Mouse (Mus musculus) hindbrain, embryonic 16.5 days (tissue): ENCODE results near the gene Tnxb. TPM values are rescaled to one million over a fixed set of nuclear protein-coding genes. Genes with fewer than 3 reads are reported as not detected.
A peak's percentile ranks its signal among the peaks of the same experiment; 100 is the strongest.

Source experiments
- ATAC-seq: fragments of 200-750 bp; cut with Nextera tagmentation; 2 replicates; pipeline ENCODE4 v1.8.0; 2017; ENCODE audit warnings: moderate TSS enrichment, moderate library complexity
- H3K27ac ChIP-seq: fragments of 300-500 bp; sonication (generic); 2 replicates; pipeline ENCODE4 v1.5.1; 2014; ENCODE audit warnings: low read depth, mild to moderate bottlenecking, control low read depth, low read length, moderate library complexity
- H3K27me3 ChIP-seq: fragments of 300-500 bp; sonication (generic); replicated peaks from 2 replicates; pipeline ENCODE4 v1.6.1; 2014; ENCODE audit warnings: low read length; ENCODE audit not compliant: control insufficient read depth, insufficient read depth
- H3K36me3 ChIP-seq: fragments of 300-500 bp; sonication (generic); 2 replicates; pipeline ENCODE4 v1.6.1; 2014; ENCODE audit warnings: mild to moderate bottlenecking, low read length, moderate library complexity, mixed read lengths; ENCODE audit not compliant: control insufficient read depth, insufficient read depth
- H3K4me1 ChIP-seq: fragments of 300-500 bp; sonication (generic); 2 replicates; pipeline ENCODE4 v1.6.1; 2014; ENCODE audit warnings: low read depth, low read length; ENCODE audit not compliant: control insufficient read depth, insufficient read depth
- H3K4me2 ChIP-seq: fragments of 300-500 bp; sonication (generic); 2 replicates; pipeline ENCODE4 v1.6.1; 2014; ENCODE audit warnings: mild to moderate bottlenecking, low read length, control low read depth, moderate library complexity
- H3K4me3 ChIP-seq: fragments of 300-500 bp; sonication (generic); 2 replicates; pipeline ENCODE4 v1.5.1; 2014; ENCODE audit warnings: mild to moderate bottlenecking, low read length, control low read depth, moderate library complexity
- H3K9ac ChIP-seq: fragments of 300-500 bp; sonication (generic); 2 replicates; pipeline ENCODE4 v1.6.1; 2014; ENCODE audit warnings: low read depth, mild to moderate bottlenecking, control low read depth, low read length, moderate library complexity
- H3K9me3 ChIP-seq: fragments of 300-500 bp; sonication (generic); 2 replicates; pipeline ENCODE4 v1.6.1; 2014; ENCODE audit warnings: mild to moderate bottlenecking, low read length, moderate library complexity; ENCODE audit not compliant: control insufficient read depth
- WGBS: fragments of 180-500 bp; shearing (Covaris S2); extraction: QIAGEN DNeasy Blood & Tissue Kit; methylation state at CpG from one replicate; pipeline ENCODE4 v1.1.7; 2014; 5-methylcytosine and 5-hydroxymethylcytosine counted together
- polyA plus RNA-seq: library from polyadenylated mRNA; unstranded; fragments of >200 nt; fragmentation: Nextera tagmentation; extraction: Ambion mirVana; gene quantifications from 2 replicates; pipeline ENCODE4 v1.2.1, GENCODE M21; 2015

Gene Tnxb
- polyA plus RNA-seq, 1 experiment from 2014 or later, result 0.30 TPM

GRCm38 (mm10) chr17:34639461-34640255 is 30.7 kb upstream of the Tnxb start:
- Histone ChIP-seq H3K36me3 (no peaks in the 10 kb centered on the region), H3K4me1 (peaks cover 2% of the 10 kb centered on the region; the same call in 1 of the 2 replicates), H3K4me3 (no peak overlapping the region), H3K9me3 (no peaks in the 10 kb centered on the region), H3K4me2 (no peak overlapping the region), H3K9ac (no peak overlapping the region), H3K27ac (no peak overlapping the region), H3K27me3 (no peaks in the 10 kb centered on the region)
- 84% methylated on average over 7 of the region's 7 CpGs for WGBS
- no peak for ATAC-seq

GRCm38 (mm10) chr17:34640778-34641601 is 29.3 kb upstream of the Tnxb start:
- Histone ChIP-seq H3K4me3 (no peak overlapping the region), H3K9me3 (no peaks in the 10 kb centered on the region), H3K36me3 (no peaks in the 10 kb centered on the region), H3K4me2 (0 out of 2 replicates have a peak overlapping the region, but pooled peaks have one; percentile 0), H3K27ac (peak overlapping the region; percentile 65), H3K4me1 (peaks cover 13% of the 10 kb centered on the region), H3K9ac (peak overlapping the region; percentile 46), H3K27me3 (no peaks in the 10 kb centered on the region)
- 0 out of 2 replicates have a peak, but pooled peaks have one; percentile 27 for ATAC-seq
- WGBS, result 12% methylated on average over 11 of the region's 11 CpGs

DNA sequence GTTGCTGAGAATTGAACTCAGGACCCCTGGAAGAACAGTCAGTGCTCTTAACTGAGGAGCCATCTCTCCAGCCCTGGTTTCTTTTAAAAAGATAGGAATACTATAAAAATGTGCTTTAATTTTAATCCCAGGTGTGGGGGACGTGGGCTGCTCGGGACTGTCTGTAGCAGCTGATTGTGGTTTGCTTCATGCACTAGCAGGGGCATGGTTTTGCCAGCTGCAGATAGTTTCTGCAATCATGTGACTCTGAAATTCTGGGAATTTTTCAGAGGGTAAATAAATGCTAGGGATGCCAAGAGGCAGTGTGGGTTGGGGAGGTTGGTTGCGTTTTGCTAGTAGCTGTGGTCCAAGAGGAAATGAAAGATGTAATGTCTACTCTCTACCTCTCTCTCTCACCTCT is 28.4 kb upstream of the Tnxb start:
- Histone ChIP-seq H3K4me2 (no peak overlapping the region), H3K27ac (no peak overlapping the region), H3K9me3 (no peaks in the 10 kb centered on the region), H3K9ac (no peak overlapping the region), H3K27me3 (no peaks in the 10 kb centered on the region), H3K4me3 (no peak overlapping the region), H3K36me3 (no peaks in the 10 kb centered on the region), H3K4me1 (peaks cover 19% of the 10 kb centered on the region)
- WGBS, result 79% methylated on average over 3 of the region's 3 CpGs
- no peak for ATAC-seq

- Histone ChIP-seq H3K4me3 (no peak overlapping the region), H3K4me2 (no peak overlapping the region), H3K4me1 (peaks cover 28% of the 10 kb centered on the region), H3K9me3 (no peaks in the 10 kb centered on the region), H3K9ac (no peak overlapping the region), H3K27me3 (no peaks in the 10 kb centered on the region), H3K27ac (no peak overlapping the region), H3K36me3 (no peaks in the 10 kb centered on the region)
- WGBS, result 94% methylated on average over 4 of the region's 4 CpGs
- ATAC-seq, result no peak
Measured at GRCm38 (mm10) chr17:34643379-34643778, 27.0 kb upstream of the Tnxb start.

DNA sequence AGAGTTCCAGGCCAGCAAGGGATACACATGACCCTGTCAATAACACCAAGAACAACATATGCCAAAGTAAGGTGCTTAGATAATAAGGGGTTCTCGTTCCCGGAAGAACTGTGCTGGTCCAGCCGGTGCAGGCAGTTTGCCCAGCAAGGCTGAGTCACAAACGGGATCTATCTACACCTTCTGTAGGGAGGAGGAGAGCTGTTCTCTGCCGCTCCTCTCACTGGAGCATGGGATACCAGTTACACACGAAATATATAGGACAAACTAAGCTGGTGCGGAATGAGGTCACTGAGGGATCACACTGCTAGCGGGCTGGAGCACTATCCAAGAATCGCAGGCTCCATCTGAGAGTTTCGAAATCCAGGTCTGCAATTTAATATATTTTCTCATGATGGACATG is 26.4 kb upstream of the Tnxb start:
- no peak overlapping the region for H3K9ac ChIP-seq

GRCm38 (mm10) chr17:34644608-34645007 is 25.7 kb upstream of the Tnxb start, which contains the start of gene Fkbpl:
Gene Fkbpl, plus strand, starts transcription at chr17:34644764.
- ATAC-seq, result peak; percentile 82
- Histone ChIP-seq H3K27ac (peak within 1 kb of the TSS; percentile 78), H3K9ac (peak within 1 kb of the TSS; percentile 75), H3K9me3 (no peaks in the 10 kb centered on the region), H3K4me1 (peaks cover 30% of the 10 kb centered on the region), H3K27me3 (no peaks in the 10 kb centered on the region), H3K36me3 (peaks cover 4% of the 10 kb centered on the region; the same call in 1 of the 2 replicates), H3K4me3 (peak within 1 kb of the TSS; percentile 67), H3K4me2 (peak within 1 kb of the TSS; percentile 75)
- WGBS, result 0% methylated on average over 16 of the region's 16 CpGs

More for the DNA sequence above, 26.4 kb upstream of the Tnxb start:
- no peak overlapping the region for H3K4me3 ChIP-seq
- H3K27me3 ChIP-seq, result no peaks in the 10 kb centered on the region
- H3K4me1 ChIP-seq, result peaks cover 30% of the 10 kb centered on the region
- ATAC-seq, result no peak
- no peaks in the 10 kb centered on the region for H3K9me3 ChIP-seq
- H3K4me2 ChIP-seq, result no peak overlapping the region
- no peak overlapping the region for H3K27ac ChIP-seq
- no peaks in the 10 kb centered on the region for H3K36me3 ChIP-seq
- 84% methylated on average over 10 of the region's 10 CpGs for WGBS

DNA sequence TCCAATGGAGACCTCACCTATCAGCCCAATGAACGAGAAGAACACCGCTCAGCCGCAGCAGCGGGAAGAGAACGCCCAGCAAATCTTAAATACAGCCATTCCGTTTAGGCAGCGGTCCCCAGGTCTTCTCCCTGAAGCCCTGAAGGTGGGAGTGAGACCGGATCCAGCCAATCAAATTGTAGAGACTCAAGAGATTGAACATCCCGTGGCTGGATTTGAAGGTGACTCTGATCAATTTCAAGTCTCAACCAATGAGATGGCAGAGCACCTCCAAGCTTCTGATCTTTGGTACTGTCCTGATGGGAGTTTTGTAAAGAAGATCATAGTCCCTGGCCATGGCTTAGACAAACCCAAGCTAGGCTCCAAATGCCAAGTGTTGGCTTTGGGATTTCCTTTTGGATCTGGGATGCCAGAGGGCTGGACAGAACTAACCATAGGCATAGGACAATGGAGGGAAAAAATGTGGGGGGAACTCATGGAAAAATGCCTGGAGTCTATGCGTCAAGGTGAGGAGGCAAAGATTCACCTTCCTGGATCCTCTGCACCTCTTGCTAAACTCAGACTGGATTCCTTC is 25.0 kb upstream of the Tnxb start:
- Histone ChIP-seq H3K4me1 (peaks cover 30% of the 10 kb centered on the region), H3K27me3 (no peaks in the 10 kb centered on the region)
- ATAC-seq, result no peak

GRCm38 (mm10) chr17:34645831-34646511 is 24.4 kb upstream of the Tnxb start:
- no peaks in the 10 kb centered on the region for H3K27me3 ChIP-seq
- peaks cover 30% of the 10 kb centered on the region for H3K4me1 ChIP-seq
- H3K4me3 ChIP-seq, result no peak overlapping the region; the same call in 1 of the 2 replicates
- 77% methylated on average over 30 of the region's 30 CpGs for WGBS
- H3K36me3 ChIP-seq, result peaks cover 10% of the 10 kb centered on the region
- H3K9ac ChIP-seq, result no peak overlapping the region
- H3K27ac ChIP-seq, result no peak overlapping the region
- peak overlapping the region; percentile 75 for H3K4me2 ChIP-seq
- ATAC-seq, result no peak
- no peaks in the 10 kb centered on the region for H3K9me3 ChIP-seq

More for the DNA sequence above, 25.0 kb upstream of the Tnxb start:
- Histone ChIP-seq H3K9ac (peak overlapping the region; percentile 75), H3K9me3 (no peaks in the 10 kb centered on the region), H3K4me2 (peak overlapping the region; percentile 75), H3K36me3 (peaks cover 4% of the 10 kb centered on the region; the same call in 1 of the 2 replicates), H3K27ac (no peak overlapping the region; the same call in 1 of the 2 replicates), H3K4me3 (peak overlapping the region; percentile 67)
- WGBS, result 48% methylated on average over 10 of the region's 10 CpGs
